Mouse (Mus musculus) lung, postnatal 0 days (tissue): ENCODE measurements around the gene Crtc3.

Experiments used
- CTCF ChIP-seq: IDR thresholded peaks from 2 replicates; pipeline ENCODE4 v1.5.1; 2016; ENCODE audit warnings: antibody characterized with exemption, mild to moderate bottlenecking
- EP300 ChIP-seq: IDR thresholded peaks from 2 replicates; pipeline ENCODE4 v1.6.1; 2016; ENCODE audit warnings: antibody characterized with exemption, mild to moderate bottlenecking, control low read depth

- no peak for TF ChIP-seq CTCF
- TF ChIP-seq EP300, result no peak
These were observed 86.1 kb downstream of the Crtc3 start for GRCm38 (mm10) chr7:80602574-80602973.
